Mouse (Mus musculus) midbrain, embryonic 15.5 days (tissue): ENCODE data around the gene Prmt7. TPM values are rescaled to one million over a fixed set of nuclear protein-coding genes. Genes with fewer than 3 reads are reported as not detected.

Experiments
- ATAC-seq: fragments of 200-750 bp; cut with Nextera tagmentation; replicated peaks from 2 replicates; pipeline ENCODE4 v1.8.0; 2017; ENCODE audit warnings: moderate TSS enrichment
- H3K27ac ChIP-seq: fragments of 300-500 bp; sonication (generic); 2 replicates; pipeline ENCODE4 v1.5.1; 2015; ENCODE audit warnings: mild to moderate bottlenecking, inconsistent platforms
- H3K27me3 ChIP-seq: fragments of 300-500 bp; sonication (generic); replicated peaks from 2 replicates; pipeline ENCODE4 v1.6.1; 2015; ENCODE audit warnings: inconsistent platforms
- H3K36me3 ChIP-seq: fragments of 300-500 bp; sonication (generic); replicated peaks from 2 replicates; pipeline ENCODE4 v1.6.1; 2015; ENCODE audit warnings: inconsistent platforms
- H3K4me1 ChIP-seq: fragments of 300-500 bp; sonication (generic); 2 replicates; pipeline ENCODE4 v1.6.1; 2015; ENCODE audit warnings: inconsistent platforms
- H3K4me2 ChIP-seq: fragments of 300-500 bp; sonication (generic); 2 replicates; pipeline ENCODE4 v1.6.1; 2015; ENCODE audit warnings: inconsistent platforms, mild to moderate bottlenecking, moderate library complexity
- H3K4me3 ChIP-seq: fragments of 300-500 bp; sonication (generic); 2 replicates; pipeline ENCODE4 v1.5.1; 2015; ENCODE audit warnings: mild to moderate bottlenecking, inconsistent platforms
- H3K9ac ChIP-seq: fragments of 300-500 bp; sonication (generic); 2 replicates; pipeline ENCODE4 v1.6.1; 2015; ENCODE audit warnings: mild to moderate bottlenecking, inconsistent platforms
- H3K9me3 ChIP-seq: fragments of 300-500 bp; sonication (generic); 2 replicates; pipeline ENCODE4 v1.6.1; 2016; ENCODE audit warnings: inconsistent platforms
- WGBS: fragments of 180-500 bp; shearing (Covaris S2); methylation state at CpG from one replicate; pipeline ENCODE4 v1.1.7; 2015; ENCODE audit warnings: mixed read lengths; 5-methylcytosine and 5-hydroxymethylcytosine counted together
- polyA plus RNA-seq: library from polyadenylated mRNA; unstranded; fragments of >200 nt; fragmentation: Nextera tagmentation; extraction: Ambion mirVana; gene quantifications from 2 replicates; pipeline ENCODE4 v1.2.1, GENCODE M21; 2015

Prmt7 gene
- polyA plus RNA-seq, 1 experiment from 2014 or later, result 64.4 TPM

GRCm38 (mm10) chr8:106232751-106233150 is 22.0 kb downstream of the Prmt7 start:
- WGBS, result 82% methylated on average over 3 of the region's 3 CpGs
- H3K4me3 ChIP-seq, result no peak overlapping the region
- no peak overlapping the region for H3K9ac ChIP-seq
- no peaks in the 10 kb centered on the region for H3K4me1 ChIP-seq
- H3K4me2 ChIP-seq, result no peak overlapping the region
- H3K9me3 ChIP-seq, result no peaks in the 10 kb centered on the region
- no peaks in the 10 kb centered on the region for H3K27me3 ChIP-seq
- H3K36me3 ChIP-seq, result peaks cover 37% of the 10 kb centered on the region
- no peak overlapping the region for H3K27ac ChIP-seq
- ATAC-seq, result no peak

- H3K36me3 ChIP-seq, result peaks cover 33% of the 10 kb centered on the region
- H3K4me1 ChIP-seq, result no peaks in the 10 kb centered on the region
- no peak overlapping the region for H3K4me3 ChIP-seq
- no peak overlapping the region for H3K4me2 ChIP-seq
- ATAC-seq, result no peak
- H3K9ac ChIP-seq, result no peak overlapping the region
- H3K27me3 ChIP-seq, result no peaks in the 10 kb centered on the region
- 91% methylated on average over 17 of the region's 17 CpGs for WGBS
- no peaks in the 10 kb centered on the region for H3K9me3 ChIP-seq
- no peak overlapping the region for H3K27ac ChIP-seq
Observed at GRCm38 (mm10) chr8:106234567-106235261, 24.0 kb downstream of the Prmt7 start.

GRCm38 (mm10) chr8:106237106-106237505 is 26.4 kb downstream of the Prmt7 start:
- H3K4me3 ChIP-seq, result no peak overlapping the region
- 92% methylated on average over 5 of the region's 5 CpGs for WGBS
- no peak for ATAC-seq
- H3K27me3 ChIP-seq, result no peaks in the 10 kb centered on the region
- H3K9me3 ChIP-seq, result no peaks in the 10 kb centered on the region
- no peak overlapping the region for H3K27ac ChIP-seq
- H3K36me3 ChIP-seq, result peaks cover 29% of the 10 kb centered on the region
- no peak overlapping the region for H3K9ac ChIP-seq
- H3K4me1 ChIP-seq, result no peaks in the 10 kb centered on the region
- H3K4me2 ChIP-seq, result no peak overlapping the region

- Histone ChIP-seq H3K9me3 (no peaks in the 10 kb centered on the region), H3K4me1 (peaks cover 7% of the 10 kb centered on the region), H3K9ac (no peak overlapping the region), H3K27ac (0 out of 2 replicates have a peak overlapping the region, but pooled peaks have one; percentile 27), H3K4me2 (no peak overlapping the region), H3K27me3 (no peaks in the 10 kb centered on the region), H3K36me3 (peaks cover 44% of the 10 kb centered on the region), H3K4me3 (no peak overlapping the region)
- 63% methylated on average over 4 of the region's 4 CpGs for WGBS
- no peak for ATAC-seq
Observed at GRCm38 (mm10) chr8:106250186-106250585, 39.5 kb downstream of the Prmt7 start.

DNA sequence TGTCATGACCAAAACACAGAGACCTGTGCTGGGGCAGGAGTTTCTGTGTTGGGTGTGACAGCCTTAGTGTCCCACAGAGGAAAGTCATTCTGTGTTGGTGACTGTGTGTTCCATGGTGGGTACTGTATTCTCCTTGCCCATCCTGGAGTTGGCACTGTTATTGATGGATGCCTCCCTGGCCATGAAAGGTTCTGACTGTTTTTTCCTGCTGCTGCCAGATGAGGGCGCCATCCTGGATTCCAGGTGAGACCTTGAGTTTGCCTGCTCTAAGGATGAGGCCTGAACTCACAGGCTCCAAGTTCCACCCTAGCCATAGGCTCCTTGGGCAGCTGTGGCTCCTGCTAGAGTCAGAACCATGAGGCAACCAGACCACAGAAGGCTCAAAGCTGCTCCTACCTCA is 47.4 kb downstream of the Prmt7 start:
- no peaks in the 10 kb centered on the region for H3K27me3 ChIP-seq
- WGBS, result 12% methylated on average over 1 of the region's 1 CpGs
- no peak overlapping the region for H3K9ac ChIP-seq
- H3K4me1 ChIP-seq, result no peaks in the 10 kb centered on the region; the same call in 1 of the 2 replicates
- no peak overlapping the region for H3K27ac ChIP-seq
- H3K36me3 ChIP-seq, result peaks cover 38% of the 10 kb centered on the region
- no peak for ATAC-seq
- H3K4me3 ChIP-seq, result no peak overlapping the region
- no peaks in the 10 kb centered on the region for H3K9me3 ChIP-seq
- H3K4me2 ChIP-seq, result no peak overlapping the region

- Histone ChIP-seq H3K9ac (no peak overlapping the region), H3K27me3 (no peaks in the 10 kb centered on the region), H3K27ac (no peak overlapping the region), H3K4me2 (no peak overlapping the region), H3K4me1 (peaks cover 2% of the 10 kb centered on the region; the same call in 1 of the 2 replicates), H3K9me3 (no peaks in the 10 kb centered on the region), H3K4me3 (no peak overlapping the region), H3K36me3 (peaks cover 23% of the 10 kb centered on the region)
- ATAC-seq, result no peak
- WGBS, result 92% methylated on average over 10 of the region's 10 CpGs
Observed at GRCm38 (mm10) chr8:106259579-106260255, 49.0 kb downstream of the Prmt7 start.

GRCm38 (mm10) chr8:106260894-106261293 is 50.2 kb downstream of the Prmt7 start:
- 62% methylated on average over 4 of the region's 4 CpGs for WGBS
- Histone ChIP-seq H3K4me1 (peaks cover 2% of the 10 kb centered on the region; the same call in 1 of the 2 replicates), H3K4me2 (no peak overlapping the region), H3K9ac (no peak overlapping the region), H3K27me3 (no peaks in the 10 kb centered on the region), H3K36me3 (peaks cover 18% of the 10 kb centered on the region), H3K4me3 (no peak overlapping the region), H3K27ac (no peak overlapping the region), H3K9me3 (no peaks in the 10 kb centered on the region)
- no peak for ATAC-seq

- no peak overlapping the region for H3K27ac ChIP-seq
- H3K9me3 ChIP-seq, result no peaks in the 10 kb centered on the region
- H3K4me3 ChIP-seq, result no peak overlapping the region
- H3K4me2 ChIP-seq, result no peak overlapping the region
- WGBS, result 63% methylated on average over 5 of the region's 5 CpGs
- H3K36me3 ChIP-seq, result peaks cover 14% of the 10 kb centered on the region
- ATAC-seq, result no peak
- peaks cover 2% of the 10 kb centered on the region; the same call in 1 of the 2 replicates for H3K4me1 ChIP-seq
- no peaks in the 10 kb centered on the region for H3K27me3 ChIP-seq
- no peak overlapping the region for H3K9ac ChIP-seq
Observed at GRCm38 (mm10) chr8:106262343-106262742, 51.6 kb downstream of the Prmt7 start.

- Histone ChIP-seq H3K27ac (no peak overlapping the region), H3K9ac (no peak overlapping the region), H3K4me1 (peaks cover 7% of the 10 kb centered on the region; the same call in 1 of the 2 replicates), H3K4me2 (no peak overlapping the region), H3K9me3 (no peaks in the 10 kb centered on the region), H3K27me3 (no peaks in the 10 kb centered on the region), H3K36me3 (peaks cover 10% of the 10 kb centered on the region), H3K4me3 (no peak overlapping the region)
- no peak for ATAC-seq
- 79% methylated on average over 4 of the region's 4 CpGs for WGBS
Observed at GRCm38 (mm10) chr8:106263928-106264327, 53.2 kb downstream of the Prmt7 start.

DNA sequence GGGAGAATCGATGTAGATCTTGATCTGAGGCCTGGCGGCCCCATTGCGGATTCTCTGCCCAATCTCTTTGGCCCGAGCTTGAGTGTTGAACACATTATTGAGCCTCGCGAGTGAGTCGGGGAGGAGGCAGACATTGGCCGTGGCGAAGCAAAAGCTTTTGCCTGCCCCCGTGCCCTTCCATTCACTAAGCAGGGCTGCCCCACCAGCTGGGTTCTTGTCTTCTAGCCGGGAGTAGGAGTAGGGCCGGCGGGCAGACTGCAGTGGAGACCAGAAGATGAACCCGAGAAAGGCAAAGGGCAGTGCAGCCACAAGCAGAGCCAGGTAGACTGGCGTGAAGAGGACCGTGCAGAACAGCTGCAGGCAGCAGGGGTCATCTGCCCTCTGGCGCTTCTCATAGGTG is 54.7 kb downstream of the Prmt7 start:
- 87% methylated on average over 17 of the region's 17 CpGs for WGBS
- peaks cover 5% of the 10 kb centered on the region; the same call in 1 of the 2 replicates for H3K36me3 ChIP-seq
- H3K9ac ChIP-seq, result no peak overlapping the region
- no peaks in the 10 kb centered on the region for H3K27me3 ChIP-seq
- H3K4me3 ChIP-seq, result no peak overlapping the region
- peaks cover 22% of the 10 kb centered on the region for H3K4me1 ChIP-seq
- no peak overlapping the region for H3K27ac ChIP-seq
- no peaks in the 10 kb centered on the region for H3K9me3 ChIP-seq
- no peak overlapping the region for H3K4me2 ChIP-seq
- no peak for ATAC-seq

- WGBS, result 59% methylated on average over 5 of the region's 5 CpGs
- Histone ChIP-seq H3K27me3 (no peaks in the 10 kb centered on the region), H3K4me3 (no peak overlapping the region), H3K4me1 (peaks cover 43% of the 10 kb centered on the region), H3K27ac (no peak overlapping the region), H3K36me3 (peaks cover 5% of the 10 kb centered on the region; the same call in 1 of the 2 replicates), H3K9me3 (no peaks in the 10 kb centered on the region), H3K4me2 (no peak overlapping the region), H3K9ac (no peak overlapping the region)
- ATAC-seq, result no peak
Observed at GRCm38 (mm10) chr8:106268710-106269346, 58.1 kb downstream of the Prmt7 start.

GRCm38 (mm10) chr8:106270804-106271203 is 60.1 kb downstream of the Prmt7 start:
- Histone ChIP-seq H3K27ac (peak overlapping the region; percentile 68), H3K4me1 (peaks cover 43% of the 10 kb centered on the region), H3K36me3 (no peaks in the 10 kb centered on the region), H3K4me2 (peak overlapping the region; percentile 4), H3K9me3 (no peaks in the 10 kb centered on the region), H3K27me3 (no peaks in the 10 kb centered on the region), H3K4me3 (no peak overlapping the region), H3K9ac (no peak overlapping the region)
- peak; percentile 74 for ATAC-seq
- 9% methylated on average over 5 of the region's 5 CpGs for WGBS
